Mouse (Mus musculus): Measurements from ENCODE around the gene H2al1g. TPM values are rescaled to one million over a fixed set of nuclear protein-coding genes. Genes with fewer than 3 reads are reported as not detected.
"Not testable (repeated sequence)": the region's sequence is repeated elsewhere in the genome, so short reads cannot be mapped to it uniquely, and the experiment has no call there.

Gene H2al1g
- polyA plus RNA-seq, 1 experiment, result not detected

DNA sequence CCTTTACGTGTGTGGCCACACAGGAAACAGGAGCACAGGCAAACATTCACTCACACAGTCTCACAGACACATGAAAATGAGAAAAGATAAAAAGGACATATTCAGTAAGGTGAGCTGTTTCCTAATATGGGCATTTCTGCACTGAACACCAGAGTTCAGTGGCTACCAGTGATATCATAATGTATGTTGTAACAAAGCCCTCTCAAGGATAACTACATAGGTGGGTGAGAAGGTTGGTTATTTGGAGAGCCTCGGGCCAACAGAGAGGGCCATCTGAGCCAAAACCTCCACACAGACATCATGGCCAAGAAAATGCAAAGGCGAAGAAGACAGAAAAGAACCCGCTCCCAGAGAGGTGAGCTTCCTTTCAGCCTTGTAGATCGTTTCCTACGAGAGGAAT, 9.5 kb upstream of the H2al1g start, which contains the start of gene H2al1d:
Gene H2al1d, plus strand, starts transcription at position 301 of the 400 bp plus-strand sequence.
- not testable (repeated sequence) for H3K4me1 ChIP-seq (replicated peaks; ENCODE audit: control insufficient read depth, insufficient read depth, low read length); DNase-seq; H3K27ac ChIP-seq (ENCODE audit: control insufficient read depth, insufficient read depth, low read length); H3K27me3 ChIP-seq (ENCODE audit: control insufficient read depth, insufficient read depth, low read length); H3K4me3 ChIP-seq (ENCODE audit: control insufficient read depth, insufficient read depth, low read length); H3K36me3 ChIP-seq (ENCODE audit: control insufficient read depth, insufficient read depth, low read length)
- WGBS, result no CpG with 5 or more reads among the region's 6 CpGs

DNA sequence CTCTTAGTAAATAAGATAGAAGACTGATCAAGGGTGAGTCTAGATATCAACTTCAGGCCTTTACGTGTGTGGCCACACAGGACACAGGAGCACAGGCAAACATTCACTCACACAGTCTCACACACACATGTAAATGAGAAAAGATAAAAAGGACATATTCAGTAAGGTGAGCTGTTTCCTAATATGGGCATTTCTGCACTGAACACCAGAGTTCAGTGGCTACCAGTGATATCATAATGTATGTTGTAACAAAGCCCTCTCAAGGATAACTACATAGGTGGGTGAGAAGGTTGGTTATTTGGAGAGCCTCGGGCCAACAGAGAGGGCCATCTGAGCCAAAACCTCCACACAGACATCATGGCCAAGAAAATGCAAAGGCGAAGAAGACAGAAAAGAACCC, 6.4 kb upstream of the H2al1g start, which contains the start of gene H2al1e:
Gene H2al1e, plus strand, starts transcription at position 301 of the 400 bp plus-strand sequence.
- not testable (repeated sequence) for H3K27me3 ChIP-seq (ENCODE audit: control insufficient read depth, insufficient read depth, low read length); DNase-seq; H3K4me1 ChIP-seq (replicated peaks; ENCODE audit: control insufficient read depth, insufficient read depth, low read length); H3K4me3 ChIP-seq (ENCODE audit: control insufficient read depth, insufficient read depth, low read length); H3K36me3 ChIP-seq (ENCODE audit: control insufficient read depth, insufficient read depth, low read length); H3K27ac ChIP-seq (ENCODE audit: control insufficient read depth, insufficient read depth, low read length)
- no CpG with 5 or more reads among the region's 3 CpGs for WGBS

- DNase-seq; H3K27me3 ChIP-seq (ENCODE audit: control insufficient read depth, insufficient read depth, low read length); H3K4me3 ChIP-seq (ENCODE audit: control insufficient read depth, insufficient read depth, low read length); H3K4me1 ChIP-seq (replicated peaks; ENCODE audit: control insufficient read depth, insufficient read depth, low read length); H3K27ac ChIP-seq (ENCODE audit: control insufficient read depth, insufficient read depth, low read length); H3K36me3 ChIP-seq (ENCODE audit: control insufficient read depth, insufficient read depth, low read length): not testable (repeated sequence)
- WGBS, result no CpG with 5 or more reads among the region's 6 CpGs
Observed at GRCm38 (mm10) chrX:11314858-11315257, 3.2 kb upstream of the H2al1g start, which contains the start of gene H2al1f. TSS of gene H2al1f (plus strand) at chrX:11315158.

DNA sequence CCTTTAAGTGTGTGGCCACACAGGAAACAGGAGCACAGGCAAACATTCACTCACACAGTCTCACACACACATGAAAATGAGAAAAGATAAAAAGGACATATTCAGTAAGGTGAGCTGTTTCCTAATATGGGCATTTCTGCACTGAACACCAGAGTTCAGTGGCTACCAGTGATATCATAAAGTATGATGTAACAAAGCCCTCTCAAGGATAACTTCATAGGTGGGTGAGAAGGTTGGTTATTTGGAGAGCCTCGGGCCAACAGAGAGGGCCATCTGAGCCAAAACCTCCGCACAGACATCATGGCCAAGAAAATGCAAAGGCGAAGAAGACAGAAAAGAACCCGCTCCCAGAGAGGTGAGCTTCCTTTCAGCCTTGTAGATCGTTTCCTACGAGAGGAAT, 3.1 kb downstream of the H2al1g start, which contains the start of gene H2al1h:
Gene H2al1h, plus strand, starts transcription at position 301 of the 400 bp plus-strand sequence.
- no CpG with 5 or more reads among the region's 6 CpGs for WGBS
- H3K27ac ChIP-seq (ENCODE audit: control insufficient read depth, insufficient read depth, low read length); DNase-seq; H3K4me3 ChIP-seq (ENCODE audit: control insufficient read depth, insufficient read depth, low read length); H3K27me3 ChIP-seq (ENCODE audit: control insufficient read depth, insufficient read depth, low read length); H3K4me1 ChIP-seq (replicated peaks; ENCODE audit: control insufficient read depth, insufficient read depth, low read length); H3K36me3 ChIP-seq (ENCODE audit: control insufficient read depth, insufficient read depth, low read length): not testable (repeated sequence)

GRCm38 (mm10) chrX:11324359-11324758, 6.3 kb downstream of the H2al1g start, which contains the start of gene H2al1i:
TSS of gene H2al1i (plus strand) at chrX:11324659.
- not testable (repeated sequence) for DNase-seq; H3K36me3 ChIP-seq (ENCODE audit: control insufficient read depth, insufficient read depth, low read length); H3K4me3 ChIP-seq (ENCODE audit: control insufficient read depth, insufficient read depth, low read length); H3K4me1 ChIP-seq (replicated peaks; ENCODE audit: control insufficient read depth, insufficient read depth, low read length); H3K27ac ChIP-seq (ENCODE audit: control insufficient read depth, insufficient read depth, low read length); H3K27me3 ChIP-seq (ENCODE audit: control insufficient read depth, insufficient read depth, low read length)
- no CpG with 5 or more reads among the region's 5 CpGs for WGBS

DNA sequence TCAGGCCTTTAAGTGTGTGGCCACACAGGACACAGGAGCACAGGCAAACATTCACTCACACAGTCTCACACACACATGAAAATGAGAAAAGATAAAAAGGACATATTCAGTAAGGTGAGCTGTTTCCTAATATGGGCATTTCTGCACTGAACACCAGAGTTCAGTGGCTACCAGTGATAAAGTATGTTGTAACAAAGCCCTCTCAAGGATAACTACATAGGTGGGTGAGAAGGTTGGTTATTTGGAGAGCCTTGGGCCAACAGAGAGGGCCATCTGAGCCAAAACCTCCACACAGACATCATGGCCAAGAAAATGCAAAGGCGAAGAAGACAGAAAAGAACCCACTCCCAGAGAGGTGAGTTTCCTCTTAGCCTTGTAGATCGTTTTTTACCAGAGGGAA, 9.5 kb downstream of the H2al1g start, which contains the start of gene H2al1j:
Gene H2al1j, plus strand, starts transcription at position 301 of the 400 bp plus-strand sequence.
- not testable (repeated sequence) for H3K4me1 ChIP-seq (replicated peaks; ENCODE audit: control insufficient read depth, insufficient read depth, low read length); H3K27me3 ChIP-seq (ENCODE audit: control insufficient read depth, insufficient read depth, low read length); DNase-seq; H3K4me3 ChIP-seq (ENCODE audit: control insufficient read depth, insufficient read depth, low read length); H3K36me3 ChIP-seq (ENCODE audit: control insufficient read depth, insufficient read depth, low read length); H3K27ac ChIP-seq (ENCODE audit: control insufficient read depth, insufficient read depth, low read length)
- 91% methylated on average over 2 of the region's 2 CpGs for WGBS

DNA sequence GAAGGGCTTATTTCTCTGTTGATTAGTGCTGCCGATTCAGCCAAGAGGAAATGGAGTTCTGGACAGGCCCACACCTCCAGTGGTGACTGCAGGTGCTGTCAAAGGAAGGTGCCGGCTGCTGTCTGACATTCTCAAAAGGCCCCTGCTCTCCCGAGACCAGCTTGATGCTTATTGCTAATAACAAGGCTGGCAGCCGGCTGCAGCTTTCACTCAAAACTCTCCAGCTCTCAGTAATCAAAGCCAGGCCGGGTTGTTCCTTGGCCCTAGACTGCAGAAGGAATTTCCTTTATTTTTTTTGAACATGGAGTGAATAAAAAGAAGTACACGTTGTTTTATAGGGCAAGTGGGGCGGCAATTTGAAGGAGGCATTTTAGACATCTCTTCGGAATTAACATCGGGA, 27.7 kb downstream of the H2al1g start:
- Histone ChIP-seq H3K27ac (ENCODE audit: control insufficient read depth, insufficient read depth, low read length) (no peak overlapping the region), H3K27me3 (ENCODE audit: control insufficient read depth, insufficient read depth, low read length) (no peaks in the 10 kb centered on the region), H3K4me1 (replicated peaks; ENCODE audit: control insufficient read depth, insufficient read depth, low read length) (no peaks in the 10 kb centered on the region), H3K4me3 (ENCODE audit: control insufficient read depth, insufficient read depth, low read length) (no peak overlapping the region), H3K36me3 (ENCODE audit: control insufficient read depth, insufficient read depth, low read length) (no peaks in the 10 kb centered on the region)
- no peak for TF ChIP-seq CTCF (IDR thresholded peaks at IDR 0.05; ENCODE audit: borderline replicate concordance, control insufficient read depth, extremely low read depth, insufficient read depth, low read length, poor library complexity)
- no peak for TF ChIP-seq POLR2A (IDR thresholded peaks at IDR 0.05; ENCODE audit: control insufficient read depth, extremely low read depth, insufficient read depth, low read length, poor library complexity)
- DNase-seq, result no peak
- WGBS, result 90% methylated on average over 9 of the region's 9 CpGs

DNA sequence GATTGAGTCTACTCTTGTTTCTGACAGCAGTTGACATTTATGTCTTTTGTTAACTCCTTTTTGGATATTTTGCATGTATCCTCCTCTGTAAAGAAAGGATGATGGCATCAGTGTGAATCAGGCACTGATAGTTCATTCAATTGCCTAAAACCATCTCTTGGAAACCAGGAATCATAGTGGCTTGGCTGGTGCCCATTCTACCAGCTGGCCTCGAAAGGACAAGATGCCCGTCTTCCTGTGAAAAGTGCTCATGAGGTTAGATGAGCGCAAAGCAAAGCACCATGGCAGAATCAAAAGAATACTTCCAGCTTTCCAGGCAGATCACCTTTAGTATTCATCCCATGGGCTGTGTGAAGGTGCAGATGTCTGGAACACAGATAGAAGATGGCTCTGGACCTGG, 28.7 kb downstream of the H2al1g start:
- H3K36me3 ChIP-seq (ENCODE audit: control insufficient read depth, insufficient read depth, low read length), result no peaks in the 10 kb centered on the region
- 96% methylated on average over 3 of the region's 3 CpGs for WGBS
- no peaks in the 10 kb centered on the region for H3K4me1 ChIP-seq (replicated peaks; ENCODE audit: control insufficient read depth, insufficient read depth, low read length)
- no peak for TF ChIP-seq POLR2A (IDR thresholded peaks at IDR 0.05; ENCODE audit: control insufficient read depth, extremely low read depth, insufficient read depth, low read length, poor library complexity)
- TF ChIP-seq CTCF (IDR thresholded peaks at IDR 0.05; ENCODE audit: borderline replicate concordance, control insufficient read depth, extremely low read depth, insufficient read depth, low read length, poor library complexity), result no peak
- H3K27me3 ChIP-seq (ENCODE audit: control insufficient read depth, insufficient read depth, low read length), result no peaks in the 10 kb centered on the region
- no peak overlapping the region for H3K4me3 ChIP-seq (ENCODE audit: control insufficient read depth, insufficient read depth, low read length)
- no peak for DNase-seq
- no peak overlapping the region for H3K27ac ChIP-seq (ENCODE audit: control insufficient read depth, insufficient read depth, low read length)

Data from thymus, adult 2 months (tissue).